Mouse (Mus musculus) G1E (cell line): ENCODE measurements around the gene Ctc1.

ENCODE experiments used
- CTCF ChIP-seq: IDR thresholded peaks from 2 replicates; pipeline ENCODE4 v1.5.1; 2012; ENCODE audit warnings: low read depth, low read length, inconsistent platforms, mixed read lengths
- GATA1 ChIP-seq: IDR thresholded peaks from 2 replicates; pipeline ENCODE4 v1.6.1; 2012; ENCODE audit warnings: borderline replicate concordance, low read length, inconsistent platforms, mixed read lengths
- GATA2 ChIP-seq: IDR thresholded peaks from 2 replicates; pipeline ENCODE4 v1.6.1; 2012; ENCODE audit warnings: low read depth, low read length, inconsistent platforms, borderline replicate concordance
- POLR2AphosphoS5 ChIP-seq: IDR thresholded peaks from 2 replicates; pipeline ENCODE4 v1.6.1; 2012; ENCODE audit warnings: low read depth, low read length, inconsistent platforms; ENCODE audit not compliant: insufficient replicate concordance
- TAL1 ChIP-seq: conservative IDR thresholded peaks from 2 replicates; pipeline ENCODE4 v1.6.1; 2012; ENCODE audit warnings: low read depth, low read length, inconsistent platforms, mixed read lengths

DNA sequence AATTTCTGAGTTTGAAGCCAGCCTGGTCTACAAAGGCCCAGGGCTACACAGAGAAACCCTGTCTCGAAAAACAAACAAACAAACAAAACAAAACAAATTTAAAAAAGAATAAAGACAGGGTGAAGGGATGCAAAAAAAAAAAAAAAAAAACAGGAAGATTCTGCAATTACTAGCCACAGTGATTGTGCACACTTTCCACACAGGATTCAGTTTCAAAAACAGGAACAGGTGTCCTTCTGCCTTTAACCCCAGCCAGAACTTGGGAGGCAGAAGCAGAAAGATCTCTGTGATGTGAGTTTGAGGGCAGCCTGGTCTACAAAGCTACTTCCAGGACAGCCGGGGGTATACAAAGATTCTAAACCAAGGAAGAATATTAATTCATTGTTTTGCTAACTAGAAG lies 42.6 kb downstream of the Ctc1 start:
- TF ChIP-seq CTCF (no peak), TAL1 (no peak), GATA1 (no peak), GATA2 (no peak), POLR2AphosphoS5 (no peak)
